Mouse (Mus musculus) heart, postnatal 10 days (tissue): ENCODE measurements around the gene Gm4724. TPM values are rescaled to one million over a fixed set of nuclear protein-coding genes. Genes with fewer than 3 reads are reported as not detected.
"Not testable (repeated sequence)": the region's sequence is repeated elsewhere in the genome, so short reads cannot be mapped to it uniquely, and the experiment has no call there.

Experiments used
- DNase-seq, 2 experiments: peaks; one replicate each; pipeline ENCODE4 v3.0.0; 2021
- intact Hi-C: fragments of 180-260 bp; cut with DNase I; formaldehyde crosslinking; loops from one replicate; pipeline ENCODE4 v1.15.1; 2025
- total RNA-seq, 2 experiments: library from RNA; stranded (reverse); gene quantifications; 2 replicates each; pipeline ENCODE4 v1.2.3; 2021

Gm4724 gene
- 1 to 10 TPM; 2.6 to 3.0 TPM for total RNA-seq

- intact Hi-C loops, result not testable (repeated sequence)
Measured at GRCm38 (mm10) chr2:175435707-175436106, at the start of gene Gm4724. Gm4724 (minus strand) TSS chr2:175435807.

GRCm38 (mm10) chr2:175469685-175470084 lies 34.1 kb upstream of the Gm4724 start, which contains the start of gene Zfp965:
Zfp965 (plus strand) TSS chr2:175469985.
- intact Hi-C loops, result not testable (repeated sequence)

More at GRCm38 (mm10) chr2:175435707-175436106, at the start of gene Gm4724:
- DNase-seq, result not testable (repeated sequence)

More at GRCm38 (mm10) chr2:175469685-175470084, 34.1 kb upstream of the Gm4724 start, which contains the start of gene Zfp965:
- DNase-seq, result not testable (repeated sequence)

Other genes starting within 250 kb of the Gm4724 start
- gene Gm14391, start 228.9 kb downstream of the Gm4724 start, total RNA-seq, result 10 to 100 TPM; 40.8 to 56.5 TPM
- gene Gm14440, start 160.7 kb downstream of the Gm4724 start, total RNA-seq, result 1 to 10 TPM; 5.0 to 8.5 TPM
- 10 to 100 TPM; 21.2 to 23.7 TPM for gene Gm4631, start 97.6 kb downstream of the Gm4724 start, total RNA-seq
- 10 to 100 TPM; 10.6 to 17.4 TPM for gene Zfp968, start 63.4 kb downstream of the Gm4724 start, total RNA-seq
- gene Zfp965, start 34.2 kb upstream of the Gm4724 start, total RNA-seq, result 1 to 10 TPM; 3.8 to 4.3 TPM
- gene Gm11007, start 208.2 kb upstream of the Gm4724 start, total RNA-seq, result not detected